Mouse (Mus musculus) frontal cortex, postnatal 14 days (tissue): ENCODE measurements around the gene Slc16a12.
"Not testable (repeated sequence)": the region's sequence is repeated elsewhere in the genome, so short reads cannot be mapped to it uniquely, and the experiment has no call there.

Experiments used
- DNase-seq, 2 experiments: peaks; one replicate each; pipeline ENCODE4 v3.0.0; 2022; ENCODE audit warnings: low spot score in 2 of 2

Slc16a12 gene

GRCm38 (mm10) chr19:34746688-34747504, at the start of gene Slc16a12:
Gene Slc16a12, minus strand, starts transcription at chr19:34747289.
- DNase-seq = peak in 1 of 2 experiments; percentile 9

- DNase-seq = no peak
Measured at GRCm38 (mm10) chr19:34796396-34796795, 49.3 kb upstream of the Slc16a12 start.

GRCm38 (mm10) chr19:34782491-34782890, 35.4 kb upstream of the Slc16a12 start:
- no peak for DNase-seq

- no peak for DNase-seq
Measured at GRCm38 (mm10) chr19:34778993-34779392, 31.9 kb upstream of the Slc16a12 start.

DNA sequence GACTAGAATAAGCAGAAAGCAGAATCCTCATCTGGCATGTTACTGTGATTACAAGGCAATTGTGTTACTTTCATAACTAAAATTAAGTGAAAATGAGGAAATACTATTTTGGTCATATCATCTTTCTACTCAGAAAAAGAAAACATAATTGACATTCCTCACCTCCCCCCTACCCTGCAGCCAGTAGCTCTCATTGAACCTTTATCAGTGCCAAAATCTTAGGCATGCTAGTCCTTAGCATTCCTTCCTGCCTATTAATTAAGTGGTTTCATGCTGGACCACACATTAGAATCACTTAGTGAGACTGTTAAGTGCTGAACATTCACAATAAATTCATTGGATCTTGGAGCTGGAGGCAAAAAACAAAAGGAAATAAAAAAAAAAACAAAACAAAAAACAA, 31.0 kb upstream of the Slc16a12 start:
- DNase-seq = no peak

- peak in 1 of 2 experiments; percentile 49 for DNase-seq
Measured at GRCm38 (mm10) chr19:34772775-34773174, 25.7 kb upstream of the Slc16a12 start.

GRCm38 (mm10) chr19:34770764-34771163, 23.7 kb upstream of the Slc16a12 start:
- no peak for DNase-seq

DNA sequence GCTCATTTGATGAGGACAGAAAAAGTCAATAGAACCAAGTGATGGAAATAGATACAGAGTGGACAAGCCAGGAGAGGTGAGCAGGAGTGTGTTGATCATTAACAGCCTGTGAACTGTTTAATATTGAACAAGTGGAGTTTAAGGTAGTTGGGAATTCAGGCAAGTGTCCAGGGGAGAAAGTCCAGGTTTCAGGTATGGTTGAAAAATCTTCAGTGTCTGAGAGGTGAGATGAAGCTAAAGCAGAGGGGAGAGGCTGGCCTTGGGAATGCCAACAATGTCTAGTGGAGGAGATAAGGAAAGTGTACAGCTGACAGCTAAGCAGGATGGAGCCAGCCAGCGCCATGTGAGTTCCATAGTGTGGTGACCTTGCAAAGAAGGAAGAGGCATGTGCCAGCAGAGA, 11.7 kb upstream of the Slc16a12 start:
- DNase-seq = no peak

DNA sequence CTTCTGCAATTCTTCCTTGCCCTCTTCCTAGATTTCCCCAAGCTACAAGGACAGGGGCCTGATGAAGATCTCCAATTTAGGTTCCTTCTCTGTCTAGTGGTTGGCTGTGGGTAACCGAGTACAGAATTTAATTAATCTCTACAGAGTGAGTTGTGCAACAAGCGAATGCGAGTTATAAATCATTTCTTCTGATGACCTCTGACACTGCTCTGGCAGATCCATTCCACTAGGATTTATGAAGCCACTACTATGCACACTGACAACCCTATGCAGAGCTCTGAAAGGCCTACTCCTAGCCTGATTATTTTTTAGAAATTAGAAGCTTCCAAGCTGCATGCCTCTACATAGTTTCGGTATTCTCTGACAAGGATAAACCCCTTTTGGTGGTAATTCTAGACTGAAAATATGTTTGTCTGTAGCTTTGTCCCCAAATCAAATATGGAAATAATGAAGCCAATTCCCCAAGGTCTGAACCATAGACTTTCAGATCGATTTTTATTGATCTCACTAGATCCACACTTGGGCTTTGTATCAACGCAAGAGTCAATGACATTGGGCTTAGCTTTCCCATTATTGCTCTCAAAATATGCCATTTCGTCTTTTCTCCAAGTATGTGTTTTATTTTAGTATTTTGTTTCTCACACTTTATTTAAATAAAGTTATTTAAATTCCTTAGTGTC, 9.6 kb upstream of the Slc16a12 start:
- no peak for DNase-seq

GRCm38 (mm10) chr19:34755680-34756079, 8.6 kb upstream of the Slc16a12 start:
- DNase-seq = no peak

DNA sequence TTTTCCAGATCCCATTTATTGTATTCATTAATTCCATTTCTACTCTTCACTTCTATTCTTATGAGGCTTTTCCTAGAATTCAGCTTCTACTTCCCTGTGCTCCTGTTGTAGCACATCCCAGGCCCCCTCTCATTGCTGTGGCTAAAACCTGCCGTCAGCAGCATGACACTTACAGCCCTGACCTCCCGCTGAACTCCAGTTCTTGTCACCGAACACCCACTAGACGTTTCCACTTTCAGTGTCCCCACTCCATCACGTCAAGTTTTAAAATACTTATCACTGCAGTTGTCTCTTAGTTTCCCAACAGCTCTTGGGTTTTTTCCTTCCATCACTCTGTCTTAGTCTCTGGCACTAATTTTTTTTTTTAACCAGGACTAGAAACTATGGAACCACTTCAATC, 6.2 kb upstream of the Slc16a12 start:
- DNase-seq = no peak

DNA sequence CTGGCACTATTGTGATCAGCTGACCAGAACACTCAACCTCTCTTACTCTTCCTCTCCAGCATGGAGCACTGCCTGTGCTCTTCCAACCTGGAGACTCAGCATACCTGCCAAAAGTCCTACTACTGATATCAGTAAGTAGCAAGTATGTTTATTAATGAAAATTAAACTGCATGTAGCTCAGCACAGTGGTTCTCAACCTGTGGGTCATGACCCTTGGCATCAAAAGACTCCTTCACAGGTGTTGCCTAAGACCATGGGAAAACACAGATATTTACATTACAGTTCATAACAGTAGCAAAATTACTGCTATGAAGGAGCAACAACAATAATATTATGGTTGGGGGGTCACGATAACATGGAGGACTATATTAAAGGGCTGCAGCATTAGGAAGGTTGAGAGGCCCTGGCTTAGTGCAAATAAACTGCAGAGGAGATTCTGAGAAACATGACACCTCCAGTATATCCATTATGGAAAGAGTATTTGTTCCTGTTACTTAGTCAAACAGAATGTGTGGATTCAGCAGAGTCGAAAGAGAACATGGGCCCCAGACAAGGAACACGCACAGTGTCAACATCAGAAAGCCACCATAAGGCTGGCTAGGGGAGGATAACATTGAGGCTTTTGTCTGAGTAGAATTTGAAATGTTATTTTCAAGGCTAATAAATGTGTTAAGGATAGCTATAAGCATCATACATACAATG, 5.5 kb upstream of the Slc16a12 start:
- no peak for DNase-seq

- DNase-seq = no peak
Measured at GRCm38 (mm10) chr19:34751150-34751549, 4.1 kb upstream of the Slc16a12 start.

- DNase-seq = no peak
Measured at GRCm38 (mm10) chr19:34748992-34749391, 1.9 kb upstream of the Slc16a12 start.

GRCm38 (mm10) chr19:34747969-34748368, 880 bp upstream of the Slc16a12 start:
- not testable (repeated sequence) for DNase-seq

DNA sequence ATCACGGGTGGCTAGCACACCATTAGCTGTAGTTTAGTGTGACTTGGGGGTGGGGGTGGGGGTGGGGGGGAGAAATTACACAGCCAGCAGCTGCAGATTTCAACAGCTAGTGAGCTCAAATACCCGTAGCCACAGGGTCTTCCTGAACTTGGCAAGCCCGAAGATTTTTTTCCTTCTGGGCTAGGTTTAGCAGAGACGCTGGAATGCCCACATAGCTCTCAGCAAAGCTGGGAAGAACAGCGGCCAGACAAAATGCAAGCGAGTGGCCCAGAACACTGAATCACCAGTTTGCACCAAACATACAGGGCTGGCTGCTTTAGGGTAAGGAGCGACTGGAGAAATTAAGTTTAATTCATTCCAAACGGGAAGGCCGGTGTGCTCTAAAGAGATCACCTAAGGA, 888 bp downstream of the Slc16a12 start:
- DNase-seq = no peak

DNA sequence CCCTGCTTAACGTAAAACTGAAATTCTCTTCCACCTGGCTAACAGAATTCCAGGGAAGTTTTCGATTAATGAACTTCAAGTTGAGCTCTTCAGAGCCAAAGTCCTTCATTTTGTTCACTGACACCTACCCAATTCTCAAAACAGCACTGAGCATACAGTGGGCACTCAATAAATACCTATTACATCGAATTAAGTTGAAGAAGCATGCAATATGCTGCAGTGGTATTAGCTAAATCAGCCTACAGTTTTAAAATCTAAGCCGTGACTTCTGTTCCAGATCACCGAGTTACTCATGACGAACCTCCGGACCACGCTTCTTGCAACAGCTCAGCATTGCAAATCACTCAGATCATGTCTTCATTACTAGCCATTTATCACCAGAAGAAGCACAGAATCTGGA, 2.1 kb downstream of the Slc16a12 start:
- DNase-seq = no peak

GRCm38 (mm10) chr19:34737916-34738315, 9.2 kb downstream of the Slc16a12 start:
- no peak for DNase-seq

- DNase-seq = no peak
Measured at GRCm38 (mm10) chr19:34735900-34736299, 11.2 kb downstream of the Slc16a12 start.

DNA sequence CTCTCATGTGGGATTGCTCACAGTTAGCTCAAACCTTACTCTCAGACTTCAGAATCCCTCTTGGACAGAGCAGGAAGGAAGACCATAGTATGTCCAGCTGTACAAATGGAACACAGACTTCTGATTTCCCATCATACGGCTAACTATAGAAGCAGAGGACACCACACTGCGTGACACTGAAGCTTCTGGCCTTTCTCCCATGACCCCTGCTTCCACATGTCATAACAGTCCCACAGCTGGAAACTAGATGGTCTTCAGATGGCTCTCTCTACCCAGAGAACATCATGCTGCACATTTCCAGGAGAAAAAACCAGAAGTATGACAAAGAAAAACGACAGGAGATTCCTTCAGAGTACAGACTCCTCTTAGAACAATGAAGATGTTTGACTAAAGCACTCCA, 14.1 kb downstream of the Slc16a12 start:
- DNase-seq = no peak

GRCm38 (mm10) chr19:34731356-34731755, 15.7 kb downstream of the Slc16a12 start:
- DNase-seq = no peak

DNA sequence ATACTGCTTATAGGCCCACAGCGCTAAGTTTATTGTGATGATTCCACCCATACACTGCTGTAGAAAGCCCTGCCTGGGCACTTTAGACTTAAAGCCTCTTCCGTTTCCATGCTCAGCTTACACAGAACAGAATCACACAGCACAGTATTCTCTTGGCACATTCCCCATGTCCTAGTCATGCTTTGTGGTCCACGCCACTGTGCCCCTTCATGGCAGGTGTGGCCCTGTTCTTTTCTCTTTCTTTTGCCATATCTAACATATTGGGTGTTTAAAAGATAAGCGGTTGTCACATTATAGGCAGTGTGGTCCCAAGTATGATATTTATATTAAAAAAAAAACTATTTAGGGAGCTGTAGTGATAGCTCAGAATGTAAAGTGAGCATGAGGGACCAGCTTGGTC, 16.5 kb downstream of the Slc16a12 start:
- no peak for DNase-seq

DNA sequence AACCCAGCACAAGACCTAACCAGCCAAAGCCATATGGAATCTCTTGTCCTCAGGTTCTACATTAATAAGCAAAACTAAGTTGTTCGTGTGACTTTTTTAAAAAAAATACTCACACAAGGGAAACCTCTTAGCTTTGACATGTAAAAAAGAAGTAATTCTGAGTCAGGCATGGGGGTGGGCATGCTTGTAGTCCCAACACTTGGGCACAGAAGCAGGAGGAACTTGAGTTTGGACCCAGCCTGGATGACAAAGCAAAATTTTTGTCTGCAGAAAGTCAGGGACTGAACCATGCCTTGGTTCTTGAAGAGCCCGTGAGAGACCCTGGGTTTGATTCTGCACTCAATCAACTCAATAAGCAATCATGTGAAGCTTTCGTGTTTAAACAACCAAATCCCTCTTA, 17.6 kb downstream of the Slc16a12 start:
- DNase-seq = no peak
